In genomic region chr6:49966555-49966954, GRCm38 (mm10) we compare ENCODE assay signal across 19 mouse cellular contexts.
"Had no signal": no experiment of that assay in that cellular context is flagged by ENCODE, and none has a peak within 500 bp of the region (broad histone marks: within the 10 kb centered on the region; RNA-seq: fewer than 3 reads in every experiment).

No protein-coding gene starts in this region.

- H3K27ac ChIP-seq: heart, embryonic 10.5 days; hindbrain, embryonic 13.5 days; intestine, embryonic 15.5 days; layer of hippocampus, adult 2 months; liver, embryonic 13.5 days; liver, embryonic 15.5 days had no signal

- ATAC-seq: forebrain, postnatal 0 days; hindbrain, embryonic 16.5 days; inflammation-experienced regulatory T-cells, adult 6 months; intestine, embryonic 15.5 days; intestine, postnatal 0 days; liver, postnatal 0 days had no signal

- H3K4me2 ChIP-seq: heart, embryonic 12.5 days; hindbrain, embryonic 13.5 days; intestine, embryonic 15.5 days; liver, embryonic 11.5 days; liver, embryonic 13.5 days; liver, embryonic 15.5 days had no signal

- H3K27me3 ChIP-seq: heart, embryonic 12.5 days; hindbrain, embryonic 13.5 days; intestine, embryonic 15.5 days; liver, embryonic 13.5 days; liver, embryonic 15.5 days had no signal

- H3K4me3 ChIP-seq: heart, embryonic 10.5 days; heart, embryonic 12.5 days; hindbrain, embryonic 13.5 days; intestine, embryonic 15.5 days; layer of hippocampus, adult 2 months; liver, embryonic 13.5 days; liver, embryonic 15.5 days had no signal

- H3K36me3 ChIP-seq: heart, embryonic 10.5 days; heart, embryonic 12.5 days; hindbrain, embryonic 13.5 days; intestine, embryonic 15.5 days; liver, embryonic 13.5 days; liver, embryonic 15.5 days had no signal

- H3K9ac ChIP-seq: forebrain, postnatal 0 days; heart, embryonic 12.5 days; hindbrain, embryonic 13.5 days; intestine, embryonic 15.5 days; liver, embryonic 13.5 days; liver, embryonic 15.5 days; liver, postnatal 0 days had no signal

- DNase-seq: forebrain, postnatal 0 days; gastrocnemius, postnatal 14 days; heart, adult 18-20 months; heart, postnatal 10 days; heart, postnatal 4 days; left cerebral cortex, postnatal 4 days; liver; liver, embryonic 13.5 days; liver, postnatal 0 days had no signal

- H3K4me1 ChIP-seq: heart, embryonic 10.5 days; heart, embryonic 12.5 days; hindbrain, embryonic 13.5 days; intestine, embryonic 15.5 days; liver, embryonic 13.5 days; liver, embryonic 15.5 days had no signal

- H3K9me3 ChIP-seq: heart, embryonic 10.5 days; heart, embryonic 12.5 days; hindbrain, embryonic 13.5 days; intestine, embryonic 15.5 days; liver, embryonic 13.5 days; liver, embryonic 15.5 days had no signal
